Mouse (Mus musculus): ENCODE data around the gene Plscr5. TPM values are rescaled to one million over a fixed set of nuclear protein-coding genes. Genes with fewer than 3 reads are reported as not detected.

Gene Plscr5
- 0.40 TPM for polyA plus RNA-seq (2015; fragmentation: Illumina TruSeq; extraction: RNeasy Lipid Tissue Mini Kit (QIAGEN cat#74804); ENCODE audit: low read depth, low replicate concordance)

GRCm38 (mm10) chr9:92192636-92193035, at the start of gene Plscr5:
TSS of gene Plscr5 (plus strand) at chr9:92192936.

DNA sequence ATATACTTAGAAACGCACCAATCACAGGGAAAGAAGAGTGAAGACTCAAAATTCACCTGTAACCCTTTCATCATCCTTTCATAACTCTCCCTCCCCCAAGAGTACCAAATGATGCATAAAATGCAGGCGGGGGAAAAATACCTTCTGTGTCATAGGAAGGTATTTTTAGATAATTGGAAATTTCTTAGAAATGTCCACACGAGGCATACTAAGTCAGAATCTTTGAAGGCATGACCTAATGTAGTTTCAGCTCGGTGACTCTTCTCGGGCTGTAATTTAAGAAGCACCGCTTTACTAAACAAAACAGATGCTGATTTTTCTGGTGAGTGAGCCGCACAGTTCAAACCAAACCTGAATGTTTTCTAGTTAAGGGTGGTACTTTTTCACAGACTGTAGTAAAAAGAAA, 56.7 kb downstream of the Plscr5 start, which contains the start of gene Plscr1:
TSS of gene Plscr1 (plus strand) at position 304 of the 406 bp plus-strand sequence.

Other genes with a start within 250 kb of the Plscr5 start
- gene Plscr1, start 56.8 kb downstream of the Plscr5 start, polyA plus RNA-seq (2015; fragmentation: Illumina TruSeq; extraction: RNeasy Lipid Tissue Mini Kit (QIAGEN cat#74804); ENCODE audit: low read depth, low replicate concordance): 3.9 TPM
- gene Plscr2, start 82.7 kb downstream of the Plscr5 start, polyA plus RNA-seq (2015; fragmentation: Illumina TruSeq; extraction: RNeasy Lipid Tissue Mini Kit (QIAGEN cat#74804); ENCODE audit: low read depth, low replicate concordance): 2.7 TPM
- gene 1700057G04Rik, start 116.4 kb downstream of the Plscr5 start, polyA plus RNA-seq (2015; fragmentation: Illumina TruSeq; extraction: RNeasy Lipid Tissue Mini Kit (QIAGEN cat#74804); ENCODE audit: low read depth, low replicate concordance): not detected